Mouse (Mus musculus) intestine, postnatal 0 days (tissue): ENCODE measurements around the gene Necap1. TPM values are rescaled to one million over a fixed set of nuclear protein-coding genes. Genes with fewer than 3 reads are reported as not detected.
A peak's percentile ranks its signal among the peaks of the same experiment; 100 is the strongest.

Experiments used
- ATAC-seq: fragments of 200-750 bp; cut with Nextera tagmentation; 2 replicates; pipeline ENCODE4 v1.8.0; 2017; ENCODE audit warnings: mild to moderate bottlenecking, moderate TSS enrichment, moderate library complexity
- H3K27ac ChIP-seq: fragments of 300-500 bp; sonication (generic); 2 replicates; pipeline ENCODE4 v1.5.1; 2014; ENCODE audit warnings: mild to moderate bottlenecking, low read depth, low read length, moderate library complexity
- H3K27me3 ChIP-seq: fragments of 300-500 bp; sonication (generic); replicated peaks from 2 replicates; pipeline ENCODE4 v1.6.1; 2014; ENCODE audit warnings: low read length, mixed read lengths; ENCODE audit not compliant: control insufficient read depth, insufficient read depth
- H3K36me3 ChIP-seq: fragments of 300-500 bp; sonication (generic); 2 replicates; pipeline ENCODE4 v1.6.1; 2014; ENCODE audit warnings: mild to moderate bottlenecking, moderate library complexity; ENCODE audit not compliant: control insufficient read depth, insufficient read depth
- H3K4me1 ChIP-seq: fragments of 300-500 bp; sonication (generic); replicated peaks from 2 replicates; pipeline ENCODE4 v1.6.1; 2014; ENCODE audit warnings: antibody characterized with exemption, low read length, mixed read lengths; ENCODE audit not compliant: control insufficient read depth, insufficient read depth
- H3K4me2 ChIP-seq: fragments of 300-500 bp; sonication (generic); replicated peaks from 2 replicates; pipeline ENCODE4 v1.6.1; 2014; ENCODE audit warnings: low read depth, mild to moderate bottlenecking, moderate library complexity
- H3K4me3 ChIP-seq: fragments of 300-500 bp; sonication (generic); 2 replicates; pipeline ENCODE4 v1.5.1; 2014; ENCODE audit warnings: low read depth, low read length
- H3K9ac ChIP-seq: fragments of 300-500 bp; sonication (generic); 2 replicates; pipeline ENCODE4 v1.6.1; 2014; ENCODE audit warnings: mild to moderate bottlenecking, low read depth, low read length
- H3K9me3 ChIP-seq: fragments of 300-500 bp; sonication (generic); 2 replicates; pipeline ENCODE4 v1.6.1; 2016; ENCODE audit warnings: mixed run types; ENCODE audit not compliant: control insufficient read depth
- CTCF ChIP-seq: sonication (generic); IDR thresholded peaks from 2 replicates; pipeline ENCODE4 v1.5.1; 2016; ENCODE audit warnings: low read depth, mild to moderate bottlenecking, control low read depth, antibody characterized with exemption, moderate library complexity
- WGBS: fragments of 180-500 bp; shearing (Covaris S2); extraction: QIAGEN DNeasy Blood & Tissue Kit; methylation state at CpG from one replicate; pipeline ENCODE4 v1.1.7; 2014; 5-methylcytosine and 5-hydroxymethylcytosine counted together
- polyA plus RNA-seq: library from polyadenylated mRNA; unstranded; fragments of >200 nt; fragmentation: Nextera tagmentation; extraction: Ambion mirVana; gene quantifications from 2 replicates; pipeline ENCODE4 v1.2.1, GENCODE M21; 2015

The Necap1 gene
- polyA plus RNA-seq, 1 experiment from 2014 or later: 45.8 TPM

GRCm38 (mm10) chr6:122836974-122837373, 37.3 kb upstream of the Necap1 start:
- no peak for ATAC-seq
- Histone ChIP-seq H3K9me3 (no peaks in the 10 kb centered on the region), H3K27ac (no peak overlapping the region), H3K36me3 (peaks cover 83% of the 10 kb centered on the region), H3K4me3 (no peak overlapping the region), H3K4me1 (no peaks in the 10 kb centered on the region), H3K9ac (no peak overlapping the region), H3K4me2 (no peak overlapping the region), H3K27me3 (no peaks in the 10 kb centered on the region)
- peak; percentile 34 for TF ChIP-seq CTCF
- 98% methylated on average over 3 of the region's 3 CpGs for WGBS

- no peak overlapping the region for H3K4me3 ChIP-seq
- WGBS: 94% methylated on average over 5 of the region's 5 CpGs
- no peaks in the 10 kb centered on the region for H3K4me1 ChIP-seq
- no peak overlapping the region for H3K4me2 ChIP-seq
- no peaks in the 10 kb centered on the region for H3K9me3 ChIP-seq
- H3K27ac ChIP-seq: no peak overlapping the region
- H3K9ac ChIP-seq: no peak overlapping the region
- H3K36me3 ChIP-seq: peaks cover 83% of the 10 kb centered on the region
- no peaks in the 10 kb centered on the region for H3K27me3 ChIP-seq
- ATAC-seq: no peak
- TF ChIP-seq CTCF: no peak
Measured at GRCm38 (mm10) chr6:122837539-122837938, 36.7 kb upstream of the Necap1 start.

- no peak for ATAC-seq
- 68% methylated on average over 6 of the region's 6 CpGs for WGBS
- H3K36me3 ChIP-seq: peaks cover 57% of the 10 kb centered on the region
Measured at GRCm38 (mm10) chr6:122843759-122844158, 30.5 kb upstream of the Necap1 start.

GRCm38 (mm10) chr6:122852696-122853095, 21.6 kb upstream of the Necap1 start:
- no peak overlapping the region for H3K27ac ChIP-seq
- H3K27me3 ChIP-seq: no peaks in the 10 kb centered on the region
- no peak overlapping the region for H3K4me3 ChIP-seq
- no peaks in the 10 kb centered on the region for H3K36me3 ChIP-seq
- WGBS: 63% methylated on average over 2 of the region's 2 CpGs
- no peak overlapping the region for H3K9ac ChIP-seq
- H3K9me3 ChIP-seq: no peaks in the 10 kb centered on the region
- no peak for TF ChIP-seq CTCF
- no peak for ATAC-seq
- no peaks in the 10 kb centered on the region; the same call in 1 of the 2 replicates for H3K4me1 ChIP-seq
- no peak overlapping the region for H3K4me2 ChIP-seq

More at GRCm38 (mm10) chr6:122843759-122844158, 30.5 kb upstream of the Necap1 start:
- Histone ChIP-seq H3K27me3 (no peaks in the 10 kb centered on the region), H3K9ac (no peak overlapping the region), H3K27ac (no peak overlapping the region), H3K4me1 (no peaks in the 10 kb centered on the region), H3K4me3 (no peak overlapping the region), H3K9me3 (no peaks in the 10 kb centered on the region), H3K4me2 (no peak overlapping the region)
- no peak for TF ChIP-seq CTCF

- H3K9me3 ChIP-seq: no peaks in the 10 kb centered on the region
- no peak overlapping the region for H3K9ac ChIP-seq
- WGBS: 68% methylated on average over 12 of the region's 12 CpGs
- H3K27me3 ChIP-seq: no peaks in the 10 kb centered on the region
- no peak for TF ChIP-seq CTCF
- H3K4me1 ChIP-seq: no peaks in the 10 kb centered on the region; the same call in 1 of the 2 replicates
- no peak for ATAC-seq
- H3K4me3 ChIP-seq: no peak overlapping the region
- no peaks in the 10 kb centered on the region for H3K36me3 ChIP-seq
- H3K27ac ChIP-seq: no peak overlapping the region
- no peak overlapping the region for H3K4me2 ChIP-seq
Measured at GRCm38 (mm10) chr6:122854552-122854951, 19.7 kb upstream of the Necap1 start.

GRCm38 (mm10) chr6:122855955-122856354, 18.3 kb upstream of the Necap1 start, which contains the start of gene C3ar1:
Gene C3ar1, minus strand, starts transcription at chr6:122856161.
- 38% methylated on average over 7 of the region's 7 CpGs for WGBS
- Histone ChIP-seq H3K4me3 (no peak within 1 kb of the TSS), H3K4me2 (no peak within 1 kb of the TSS), H3K27ac (no peak within 1 kb of the TSS), H3K4me1 (no peaks in the 10 kb centered on the region; the same call in 1 of the 2 replicates), H3K27me3 (no peaks in the 10 kb centered on the region), H3K36me3 (no peaks in the 10 kb centered on the region), H3K9ac (no peak within 1 kb of the TSS), H3K9me3 (no peaks in the 10 kb centered on the region)
- TF ChIP-seq CTCF: no peak
- ATAC-seq: no peak

DNA sequence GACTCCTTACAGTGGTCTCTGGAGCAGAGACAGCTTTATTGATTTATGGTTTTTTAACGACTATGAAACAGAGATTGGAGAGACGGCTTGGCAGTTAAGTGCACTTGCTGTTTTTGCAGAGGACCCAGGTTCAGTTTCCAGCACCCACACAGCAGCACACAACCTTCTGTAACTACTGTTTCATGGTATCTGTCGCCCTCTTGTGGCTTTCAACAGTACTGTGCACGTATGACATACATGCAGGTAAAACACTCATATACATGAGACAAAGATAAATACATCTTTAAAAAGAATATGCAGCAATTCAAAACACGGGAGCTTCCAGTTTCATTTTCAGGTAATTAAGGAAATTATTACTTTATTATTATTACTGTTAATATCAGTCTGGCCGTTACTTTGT, 11.8 kb upstream of the Necap1 start:
- Histone ChIP-seq H3K4me3 (no peak overlapping the region), H3K4me1 (no peaks in the 10 kb centered on the region), H3K27ac (no peak overlapping the region), H3K9ac (no peak overlapping the region), H3K4me2 (no peak overlapping the region), H3K36me3 (no peaks in the 10 kb centered on the region), H3K27me3 (no peaks in the 10 kb centered on the region), H3K9me3 (peaks cover 6% of the 10 kb centered on the region; the same call in 1 of the 2 replicates)
- WGBS: 62% methylated on average over 6 of the region's 6 CpGs
- no peak for ATAC-seq
- peak; percentile 42 for TF ChIP-seq CTCF
